Mouse (Mus musculus): ENCODE data around the gene Lrrc30. TPM values are rescaled to one million over a fixed set of nuclear protein-coding genes. Genes with fewer than 3 reads are reported as not detected.

Gene Lrrc30
- polyA plus RNA-seq, 1 experiment from 2014 or later, result not detected

DNA sequence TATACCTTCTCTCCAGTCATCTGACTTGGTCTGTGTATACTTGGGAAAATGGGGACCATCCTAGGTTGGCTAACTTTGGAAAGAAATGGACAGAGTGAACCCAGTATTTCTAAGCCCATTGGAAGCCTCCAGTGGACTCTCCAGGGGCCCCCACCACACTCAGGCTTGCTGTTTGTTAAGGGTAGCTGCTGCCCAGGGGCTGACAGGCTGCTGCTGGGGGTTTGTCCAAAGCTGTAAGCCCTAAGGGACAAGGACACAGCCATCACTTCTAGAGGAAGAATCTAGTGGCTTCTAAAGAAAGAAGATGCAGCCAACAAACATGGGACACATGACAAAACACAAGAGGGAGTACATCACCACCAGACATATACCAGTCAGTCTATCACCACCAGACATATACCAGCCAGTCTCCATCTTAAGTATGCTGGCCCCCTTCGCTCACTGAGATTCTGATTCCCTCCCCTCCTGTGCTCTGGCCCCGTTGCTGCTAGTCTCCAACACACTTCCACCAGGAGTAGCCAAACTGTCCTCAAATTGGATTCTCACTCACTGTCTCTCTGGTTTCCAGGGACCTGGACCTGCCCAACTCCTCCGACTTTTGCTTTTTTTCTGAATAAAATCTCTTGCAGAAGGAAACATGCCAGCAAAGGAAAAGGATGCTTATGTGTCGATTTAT is 49.7 kb downstream of the Lrrc30 start:
- H3K9me3 ChIP-seq, result no peaks in the 10 kb centered on the region
- 63% methylated on average over 4 of the region's 4 CpGs for WGBS
- H3K27ac ChIP-seq (replicated peaks), result no peak overlapping the region
- H3K9ac ChIP-seq, result no peak overlapping the region
- H3K4me3 ChIP-seq, result no peak overlapping the region
- H3K4me2 ChIP-seq, result no peak overlapping the region
- no peak for ATAC-seq (ENCODE audit: extremely low read depth, insufficient number of reproducible peaks, low FRiP score, low TSS enrichment)
- H3K36me3 ChIP-seq, result no peaks in the 10 kb centered on the region
- no peaks in the 10 kb centered on the region for H3K27me3 ChIP-seq (replicated peaks)
- no peaks in the 10 kb centered on the region for H3K4me1 ChIP-seq

DNA sequence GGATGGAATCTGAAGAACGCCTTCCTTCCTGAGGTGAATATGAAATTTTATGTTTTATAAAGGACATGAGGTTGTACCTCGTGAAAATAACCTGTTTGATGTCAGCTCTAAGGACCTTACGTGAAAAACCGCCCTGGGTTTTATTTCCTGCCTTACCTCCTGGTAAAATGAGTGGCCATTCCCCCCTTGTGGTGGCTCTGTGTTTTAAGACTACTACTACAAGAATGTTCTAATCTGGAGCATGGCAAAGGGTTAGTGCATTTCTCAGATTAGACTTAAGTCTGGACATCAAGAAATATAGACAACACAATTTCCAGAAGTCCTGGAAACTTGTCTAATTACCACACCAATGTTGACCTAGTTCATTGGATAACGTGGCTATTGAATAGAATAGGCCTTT is 50.7 kb downstream of the Lrrc30 start:
- no peak overlapping the region for H3K4me3 ChIP-seq
- H3K36me3 ChIP-seq, result no peaks in the 10 kb centered on the region
- H3K27me3 ChIP-seq (replicated peaks), result no peaks in the 10 kb centered on the region
- 73% methylated on average over 5 of the region's 5 CpGs for WGBS
- no peaks in the 10 kb centered on the region for H3K4me1 ChIP-seq
- ATAC-seq (ENCODE audit: extremely low read depth, insufficient number of reproducible peaks, low FRiP score, low TSS enrichment), result no peak
- no peak overlapping the region for H3K27ac ChIP-seq (replicated peaks)
- H3K9ac ChIP-seq, result no peak overlapping the region
- no peak overlapping the region for H3K4me2 ChIP-seq
- H3K9me3 ChIP-seq, result no peaks in the 10 kb centered on the region

Other genes with a start within 250 kb of the Lrrc30 start
- 0.65 and 1.0 TPM in 2 replicates for gene Lama1, start 64.5 kb upstream of the Lrrc30 start, polyA plus RNA-seq (2015; fragmentation: Nextera tagmentation; extraction: Ambion mirVana)

Measured in heart, embryonic 13.5 days (tissue).